Mouse (Mus musculus): ENCODE results near the gene Opa1.

Opa1 gene

GRCm38 (mm10) chr16:29693025-29693682 lies 114.0 kb downstream of the Opa1 start:
- DNase-seq, result no peak

- DNase-seq, result no peak
Observed at GRCm38 (mm10) chr16:29693791-29694419, 114.8 kb downstream of the Opa1 start.

DNA sequence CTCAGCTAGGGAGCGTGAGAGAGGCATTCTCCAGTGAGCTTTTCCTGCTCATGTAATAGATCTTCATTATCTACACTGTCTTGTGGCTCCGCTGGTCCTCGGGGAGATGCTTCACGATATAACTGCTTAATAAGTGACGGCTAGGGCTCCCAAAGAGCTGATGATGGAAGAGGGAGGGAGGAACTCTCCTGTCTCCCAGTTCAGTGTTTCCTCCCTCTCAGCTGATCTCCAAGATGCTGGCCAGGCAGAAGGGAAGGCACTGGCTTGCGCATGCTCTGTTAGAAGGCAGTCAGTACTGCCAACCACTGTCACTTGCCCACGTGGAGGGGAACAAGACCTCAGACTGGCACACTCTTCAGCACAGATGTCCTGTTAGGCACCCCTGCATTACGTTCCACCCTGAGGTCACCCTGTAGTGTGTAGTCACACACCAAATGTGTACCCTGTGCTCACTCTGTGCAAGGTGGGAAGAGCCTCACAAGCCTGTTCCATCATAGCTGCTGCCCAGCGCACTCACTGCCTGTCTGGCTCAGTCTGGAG lies 115.4 kb downstream of the Opa1 start:
- no peak for DNase-seq

Data from cerebellum, postnatal 25 days (tissue).